Mouse (Mus musculus): ENCODE data around the gene Slc35f3. TPM values are rescaled to one million over a fixed set of nuclear protein-coding genes. Genes with fewer than 3 reads are reported as not detected.

Gene Slc35f3
- total RNA-seq, 1 experiment, result 0.18 TPM

DNA sequence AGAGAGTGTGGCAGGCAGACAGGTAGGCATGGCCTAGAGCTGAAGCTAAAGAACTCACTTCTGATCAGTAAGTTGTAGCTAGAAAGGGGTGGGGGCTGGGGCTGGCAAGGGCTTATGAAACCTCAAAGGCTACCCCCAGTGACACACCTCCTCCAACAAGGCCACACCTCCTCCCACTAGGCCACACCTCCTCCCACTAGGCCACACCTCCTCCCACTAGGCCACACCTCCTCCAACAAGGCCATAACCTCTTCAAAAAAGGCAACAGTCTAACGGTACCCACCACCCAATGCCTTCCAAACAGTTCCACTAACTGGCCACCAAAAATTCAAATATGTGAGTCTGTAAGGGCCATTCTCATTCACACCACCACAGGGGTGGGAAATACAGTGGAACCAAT is 54.9 kb downstream of the Slc35f3 start:
- in situ Hi-C loops (cut with MboI; ENCODE audit: low sequenced_read_pairs in 2 of 2, unreplicated experiment in 2 of 2), result no loop called here
- TF ChIP-seq HCFC1 (IDR thresholded peaks at IDR 0.05; ENCODE audit: borderline replicate concordance, insufficient read depth, low read length), result no peak
- H3K4me3 ChIP-seq (ENCODE audit: insufficient read depth in 1 of 2, low read depth in 1 of 2, low read length in 2 of 2, poor library complexity in 1 of 2, severe bottlenecking in 1 of 2), result no peak overlapping the region
- no peak overlapping the region for H3K9ac ChIP-seq (ENCODE audit: insufficient read depth, low read depth, low read length, poor library complexity, severe bottlenecking)
- no peaks in the 10 kb centered on the region for H3K36me3 ChIP-seq (ENCODE audit: control insufficient read depth, insufficient read depth, low read length, poor library complexity, severe bottlenecking)
- H3K27ac ChIP-seq (ENCODE audit: insufficient read depth, low read depth, low read length, poor library complexity, severe bottlenecking), result no peak overlapping the region
- no peaks in the 10 kb centered on the region for H3K9me3 ChIP-seq (ENCODE audit: control insufficient read depth, insufficient read depth, low read depth, low read length)
- DNase-seq (ENCODE audit: low read depth, low spot score), result no peak
- peaks cover 0 to 4% of the 10 kb centered on the region in 2 experiments; a peak in 3 of 4 replicates for H3K4me1 ChIP-seq (ENCODE audit: control insufficient read depth in 2 of 2, insufficient read depth in 2 of 2, low read length in 2 of 2, poor library complexity in 1 of 2)

DNA sequence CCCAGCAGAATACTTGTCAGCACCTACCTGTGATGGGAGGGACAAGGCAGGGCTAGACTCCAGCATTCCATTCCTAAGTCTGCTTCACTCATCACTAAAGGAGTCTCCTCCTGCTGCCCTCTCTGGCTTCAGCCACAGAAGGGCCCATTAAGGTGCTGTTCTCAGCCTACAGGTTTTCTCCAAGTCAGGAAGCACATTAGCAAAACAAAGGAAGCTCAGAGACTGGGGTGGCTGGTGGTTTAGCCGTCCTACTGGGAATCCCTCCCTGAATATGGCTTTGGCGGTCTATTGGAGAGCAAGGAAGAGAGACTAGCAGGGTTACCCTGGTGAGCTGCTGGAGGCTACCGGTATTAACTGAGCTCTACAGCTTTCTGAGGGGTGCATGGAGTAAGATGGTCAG is 59.6 kb downstream of the Slc35f3 start:
- peaks cover 0 to 25% of the 10 kb centered on the region in 2 experiments; a peak in 3 of 4 replicates for H3K4me1 ChIP-seq (ENCODE audit: control insufficient read depth in 2 of 2, insufficient read depth in 2 of 2, low read length in 2 of 2, poor library complexity in 1 of 2)
- no peak overlapping the region for H3K4me3 ChIP-seq (ENCODE audit: insufficient read depth in 1 of 2, low read depth in 1 of 2, low read length in 2 of 2, poor library complexity in 1 of 2, severe bottlenecking in 1 of 2)
- TF ChIP-seq ZNF384 (IDR thresholded peaks at IDR 0.05; ENCODE audit: low read depth, low read length) (no peak), ZC3H11A (IDR thresholded peaks at IDR 0.05; ENCODE audit: borderline replicate concordance, low read depth, low read length) (no peak), CHD2 (IDR thresholded peaks at IDR 0.05; ENCODE audit: low read depth, low read length) (no peak), HCFC1 (IDR thresholded peaks at IDR 0.05; ENCODE audit: borderline replicate concordance, insufficient read depth, low read length) (no peak), MAFK (IDR thresholded peaks at IDR 0.05; ENCODE audit: insufficient read depth, low read depth, low read length) (no peak)
- in situ Hi-C loops (cut with MboI; ENCODE audit: low sequenced_read_pairs in 2 of 2, unreplicated experiment in 2 of 2), result no loop called here
- DNase-seq (ENCODE audit: low read depth, low spot score), result peak; percentile 50
- H3K9ac ChIP-seq (ENCODE audit: insufficient read depth, low read depth, low read length, poor library complexity, severe bottlenecking), result no peak overlapping the region
- H3K27ac ChIP-seq (ENCODE audit: insufficient read depth, low read depth, low read length, poor library complexity, severe bottlenecking), result no peak overlapping the region
- H3K9me3 ChIP-seq (ENCODE audit: control insufficient read depth, insufficient read depth, low read depth, low read length), result no peaks in the 10 kb centered on the region
- no peaks in the 10 kb centered on the region for H3K36me3 ChIP-seq (ENCODE audit: control insufficient read depth, insufficient read depth, low read length, poor library complexity, severe bottlenecking)

DNA sequence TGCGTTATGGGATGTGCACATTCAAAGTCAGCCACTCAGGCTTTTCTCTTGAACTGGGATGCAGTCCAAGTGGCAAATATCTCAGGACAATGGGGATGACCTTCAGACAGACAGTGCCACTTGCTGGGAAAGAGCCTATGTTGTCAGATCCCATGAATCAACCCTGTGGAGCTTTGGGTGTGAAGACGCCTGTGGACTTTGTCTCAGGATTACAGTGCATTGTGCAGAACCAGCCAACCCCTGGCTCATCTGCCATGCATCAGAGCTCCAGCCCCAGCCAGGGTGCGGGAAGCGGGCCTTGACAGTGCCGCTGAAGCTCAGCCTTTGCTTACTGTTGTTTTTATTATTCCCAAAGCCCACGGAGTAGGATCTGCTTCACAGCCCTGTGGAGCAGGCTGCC is 60.9 kb downstream of the Slc35f3 start:
- TF ChIP-seq MAFK (IDR thresholded peaks at IDR 0.05; ENCODE audit: insufficient read depth, low read depth, low read length) (no peak), ZC3H11A (IDR thresholded peaks at IDR 0.05; ENCODE audit: borderline replicate concordance, low read depth, low read length) (no peak), CHD2 (IDR thresholded peaks at IDR 0.05; ENCODE audit: low read depth, low read length) (no peak), HCFC1 (IDR thresholded peaks at IDR 0.05; ENCODE audit: borderline replicate concordance, insufficient read depth, low read length) (no peak), ZNF384 (IDR thresholded peaks at IDR 0.05; ENCODE audit: low read depth, low read length) (no peak)
- no peaks in the 10 kb centered on the region for H3K36me3 ChIP-seq (ENCODE audit: control insufficient read depth, insufficient read depth, low read length, poor library complexity, severe bottlenecking)
- no peak overlapping the region for H3K4me3 ChIP-seq (ENCODE audit: insufficient read depth in 1 of 2, low read depth in 1 of 2, low read length in 2 of 2, poor library complexity in 1 of 2, severe bottlenecking in 1 of 2)
- DNase-seq (ENCODE audit: low read depth, low spot score), result no peak
- H3K27ac ChIP-seq (ENCODE audit: insufficient read depth, low read depth, low read length, poor library complexity, severe bottlenecking), result no peak overlapping the region
- H3K9ac ChIP-seq (ENCODE audit: insufficient read depth, low read depth, low read length, poor library complexity, severe bottlenecking), result peak overlapping the region; percentile 24; the same call in 1 of the 2 replicates
- no peaks in the 10 kb centered on the region for H3K9me3 ChIP-seq (ENCODE audit: control insufficient read depth, insufficient read depth, low read depth, low read length)
- in situ Hi-C loops (cut with MboI; ENCODE audit: low sequenced_read_pairs in 2 of 2, unreplicated experiment in 2 of 2), result no loop called here
- H3K4me1 ChIP-seq (ENCODE audit: control insufficient read depth in 2 of 2, insufficient read depth in 2 of 2, low read length in 2 of 2, poor library complexity in 1 of 2), result peaks cover 0 to 25% of the 10 kb centered on the region in 2 experiments; a peak in 3 of 4 replicates

DNA sequence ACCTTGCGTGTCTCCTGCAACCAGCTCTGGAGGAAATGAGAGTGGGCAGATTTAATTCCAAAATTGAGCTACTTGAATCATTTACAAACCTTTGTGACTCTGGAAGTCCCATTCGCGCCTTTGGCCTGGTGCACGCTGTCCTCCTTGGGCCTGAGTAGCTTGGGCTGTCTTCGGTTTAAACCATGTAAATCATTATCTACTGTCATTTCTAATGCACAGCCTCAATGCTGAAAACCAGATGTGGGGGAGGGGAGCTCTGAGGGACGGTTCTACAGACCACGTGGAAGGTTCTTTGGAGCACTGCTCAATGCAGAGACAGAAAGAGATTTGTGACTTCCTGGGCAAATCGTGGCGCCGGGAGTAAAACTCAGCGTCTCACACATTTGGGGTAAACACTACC is 61.7 kb downstream of the Slc35f3 start:
- peaks cover 0 to 25% of the 10 kb centered on the region in 2 experiments; a peak in 3 of 4 replicates for H3K4me1 ChIP-seq (ENCODE audit: control insufficient read depth in 2 of 2, insufficient read depth in 2 of 2, low read length in 2 of 2, poor library complexity in 1 of 2)
- no peak overlapping the region; the same call in 1 of the 2 replicates for H3K9ac ChIP-seq (ENCODE audit: insufficient read depth, low read depth, low read length, poor library complexity, severe bottlenecking)
- no peak overlapping the region for H3K4me3 ChIP-seq (ENCODE audit: insufficient read depth in 1 of 2, low read depth in 1 of 2, low read length in 2 of 2, poor library complexity in 1 of 2, severe bottlenecking in 1 of 2)
- TF ChIP-seq ZC3H11A (IDR thresholded peaks at IDR 0.05; ENCODE audit: borderline replicate concordance, low read depth, low read length) (no peak), HCFC1 (IDR thresholded peaks at IDR 0.05; ENCODE audit: borderline replicate concordance, insufficient read depth, low read length) (no peak), CHD2 (IDR thresholded peaks at IDR 0.05; ENCODE audit: low read depth, low read length) (no peak), ZNF384 (IDR thresholded peaks at IDR 0.05; ENCODE audit: low read depth, low read length) (no peak), MAFK (IDR thresholded peaks at IDR 0.05; ENCODE audit: insufficient read depth, low read depth, low read length) (no peak)
- no peaks in the 10 kb centered on the region for H3K9me3 ChIP-seq (ENCODE audit: control insufficient read depth, insufficient read depth, low read depth, low read length)
- no peaks in the 10 kb centered on the region for H3K36me3 ChIP-seq (ENCODE audit: control insufficient read depth, insufficient read depth, low read length, poor library complexity, severe bottlenecking)
- DNase-seq (ENCODE audit: low read depth, low spot score), result no peak
- H3K27ac ChIP-seq (ENCODE audit: insufficient read depth, low read depth, low read length, poor library complexity, severe bottlenecking), result no peak overlapping the region
- in situ Hi-C loops (cut with MboI; ENCODE audit: low sequenced_read_pairs in 2 of 2, unreplicated experiment in 2 of 2), result no loop called here

DNA sequence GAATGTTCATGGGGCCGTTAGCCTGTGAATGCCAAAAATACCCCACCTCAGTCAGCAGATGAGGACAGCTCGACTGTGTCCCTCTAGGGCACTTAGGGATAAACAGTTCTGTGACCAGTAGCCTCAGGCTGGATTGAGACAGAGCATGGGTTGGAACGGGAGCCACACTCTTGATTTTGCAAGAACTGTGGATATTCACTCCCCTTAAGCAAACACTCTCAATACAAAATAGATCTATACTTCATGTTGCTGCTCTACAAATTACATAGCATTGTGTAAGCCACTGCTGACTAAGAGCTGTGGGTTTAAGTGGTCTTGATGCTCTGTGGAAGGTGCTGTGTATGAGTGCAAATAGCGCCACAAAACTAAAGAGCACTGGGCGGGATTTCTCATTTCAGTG is 62.3 kb downstream of the Slc35f3 start:
- Histone ChIP-seq H3K36me3 (ENCODE audit: control insufficient read depth, insufficient read depth, low read length, poor library complexity, severe bottlenecking) (no peaks in the 10 kb centered on the region), H3K4me3 (ENCODE audit: insufficient read depth in 1 of 2, low read depth in 1 of 2, low read length in 2 of 2, poor library complexity in 1 of 2, severe bottlenecking in 1 of 2) (no peak overlapping the region), H3K27ac (ENCODE audit: insufficient read depth, low read depth, low read length, poor library complexity, severe bottlenecking) (no peak overlapping the region), H3K9me3 (ENCODE audit: control insufficient read depth, insufficient read depth, low read depth, low read length) (no peaks in the 10 kb centered on the region), H3K4me1 (ENCODE audit: control insufficient read depth in 2 of 2, insufficient read depth in 2 of 2, low read length in 2 of 2, poor library complexity in 1 of 2) (peaks cover 0 to 25% of the 10 kb centered on the region in 2 experiments; a peak in 3 of 4 replicates), H3K9ac (ENCODE audit: insufficient read depth, low read depth, low read length, poor library complexity, severe bottlenecking) (no peak overlapping the region)
- in situ Hi-C loops (cut with MboI; ENCODE audit: low sequenced_read_pairs in 2 of 2, unreplicated experiment in 2 of 2), result no loop called here
- DNase-seq (ENCODE audit: low read depth, low spot score), result no peak
- TF ChIP-seq CHD2 (IDR thresholded peaks at IDR 0.05; ENCODE audit: low read depth, low read length) (no peak), MAFK (IDR thresholded peaks at IDR 0.05; ENCODE audit: insufficient read depth, low read depth, low read length) (no peak), ZNF384 (IDR thresholded peaks at IDR 0.05; ENCODE audit: low read depth, low read length) (no peak), HCFC1 (IDR thresholded peaks at IDR 0.05; ENCODE audit: borderline replicate concordance, insufficient read depth, low read length) (no peak), ZC3H11A (IDR thresholded peaks at IDR 0.05; ENCODE audit: borderline replicate concordance, low read depth, low read length) (no peak)
